Mouse (Mus musculus): ENCODE measurements around the gene E130114P18Rik. TPM values are rescaled to one million over a fixed set of nuclear protein-coding genes. Genes with fewer than 3 reads are reported as not detected.

The E130114P18Rik gene
- polyA plus RNA-seq, 1 experiment from 2014 or later, result 0.35 TPM

DNA sequence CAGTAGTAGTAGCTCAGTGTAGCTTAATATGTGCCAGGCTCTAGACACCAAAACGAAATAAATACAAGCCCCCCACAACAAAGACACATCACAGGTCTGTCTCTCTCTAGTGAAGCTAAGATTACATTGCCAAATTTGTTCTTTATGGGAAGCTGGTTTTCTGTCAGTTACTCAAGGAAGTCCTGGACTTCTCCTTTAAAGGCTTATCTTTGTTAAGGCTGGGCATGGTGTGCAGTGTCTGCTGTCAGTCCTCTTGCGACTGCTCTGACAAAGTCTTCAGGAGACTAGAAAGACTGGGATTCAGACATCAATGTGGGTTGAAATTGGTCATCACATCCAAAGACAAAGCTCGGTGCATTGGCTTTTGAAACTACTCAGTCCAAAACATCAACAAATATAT, 31.0 kb upstream of the E130114P18Rik start:
- H3K36me3 ChIP-seq (ENCODE audit: control insufficient read depth, insufficient read depth, low read length), result no peaks in the 10 kb centered on the region
- H3K4me2 ChIP-seq (replicated peaks; ENCODE audit: low read depth, low read length), result no peak overlapping the region
- ATAC-seq (ENCODE audit: low FRiP score, low TSS enrichment), result no peak
- H3K27ac ChIP-seq (ENCODE audit: low read depth, low read length), result no peak overlapping the region
- peaks cover 11% of the 10 kb centered on the region; the same call in 1 of the 2 replicates for H3K4me1 ChIP-seq (ENCODE audit: control insufficient read depth, insufficient read depth, low read length)
- WGBS, result 73% methylated on average over 3 of the region's 3 CpGs
- H3K4me3 ChIP-seq (ENCODE audit: low read length), result no peak overlapping the region
- H3K9ac ChIP-seq (ENCODE audit: low read depth, low read length), result no peak overlapping the region
- H3K9me3 ChIP-seq (ENCODE audit: control insufficient read depth, low read length), result no peaks in the 10 kb centered on the region
- H3K27me3 ChIP-seq (ENCODE audit: control insufficient read depth, insufficient read depth, low read length), result peaks cover 3% of the 10 kb centered on the region; the same call in 1 of the 2 replicates

DNA sequence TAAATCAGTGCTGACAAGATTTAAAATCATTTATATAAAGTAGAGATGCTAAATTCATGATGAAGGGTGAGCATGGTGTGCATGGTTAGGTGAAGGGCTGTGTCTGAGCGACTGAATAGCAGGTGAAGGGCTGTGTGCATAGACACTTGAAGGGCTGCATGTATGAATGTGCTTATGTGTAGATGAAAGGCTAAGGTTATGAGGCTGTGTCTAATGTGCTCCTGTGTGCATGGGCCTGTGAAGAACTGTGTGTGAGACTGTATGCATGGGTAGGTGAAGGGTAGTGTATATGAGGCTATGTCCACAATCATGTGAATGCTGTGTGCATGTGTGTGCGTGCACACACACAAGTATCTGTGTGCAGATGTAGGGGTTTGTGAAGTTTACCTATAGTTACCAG, 29.0 kb upstream of the E130114P18Rik start:
- H3K4me1 ChIP-seq (ENCODE audit: control insufficient read depth, insufficient read depth, low read length), result peaks cover 11% of the 10 kb centered on the region; the same call in 1 of the 2 replicates
- no peak overlapping the region for H3K4me3 ChIP-seq (ENCODE audit: low read length)
- no peaks in the 10 kb centered on the region for H3K36me3 ChIP-seq (ENCODE audit: control insufficient read depth, insufficient read depth, low read length)
- H3K9me3 ChIP-seq (ENCODE audit: control insufficient read depth, low read length), result no peaks in the 10 kb centered on the region
- WGBS, result 89% methylated on average over 2 of the region's 2 CpGs
- no peak overlapping the region for H3K4me2 ChIP-seq (replicated peaks; ENCODE audit: low read depth, low read length)
- no peak overlapping the region for H3K9ac ChIP-seq (ENCODE audit: low read depth, low read length)
- no peak for ATAC-seq (ENCODE audit: low FRiP score, low TSS enrichment)
- no peak overlapping the region for H3K27ac ChIP-seq (ENCODE audit: low read depth, low read length)
- peaks cover 3% of the 10 kb centered on the region; the same call in 1 of the 2 replicates for H3K27me3 ChIP-seq (ENCODE audit: control insufficient read depth, insufficient read depth, low read length)

DNA sequence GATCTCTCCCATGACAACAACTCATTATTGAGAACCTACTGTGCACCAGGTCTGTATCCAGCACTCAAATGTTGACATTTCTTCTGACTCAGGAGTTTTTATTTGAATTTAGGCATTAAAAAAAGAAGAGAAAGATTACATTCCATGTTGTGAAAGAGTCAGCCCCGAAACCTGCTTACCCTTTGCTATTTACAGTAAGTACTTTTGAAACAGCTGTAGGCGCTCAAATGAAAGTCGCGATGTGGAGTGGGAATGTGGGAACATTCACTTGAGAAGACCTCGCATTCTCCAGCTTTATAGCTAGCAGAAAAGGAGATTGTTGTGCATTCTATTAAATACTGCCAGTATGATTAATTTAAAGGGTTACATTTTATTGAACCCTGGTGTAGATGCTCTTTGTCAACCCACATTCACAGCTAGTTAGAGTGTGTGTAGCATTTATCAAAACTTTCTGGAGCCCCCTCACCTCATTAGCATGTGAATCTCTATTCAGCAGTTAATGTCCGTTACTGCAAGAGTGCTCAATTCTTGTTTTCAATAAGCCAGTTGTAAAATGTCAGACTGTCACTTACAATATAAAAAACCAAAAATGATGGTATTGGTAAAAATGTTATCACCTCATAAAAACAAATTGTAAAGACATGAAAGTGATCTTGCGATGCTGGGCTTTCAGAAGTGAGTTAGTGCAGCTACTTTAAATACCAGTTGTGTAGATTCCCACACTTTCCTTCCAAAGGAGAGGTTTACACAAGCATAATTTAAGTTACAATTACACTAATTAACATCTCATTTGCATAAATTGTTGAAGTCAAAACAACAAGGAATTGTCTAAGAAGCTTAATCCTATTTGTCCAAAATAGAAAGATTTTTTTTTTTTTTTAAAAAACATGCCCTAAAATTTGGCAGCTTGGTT, 28.3 kb upstream of the E130114P18Rik start:
- ATAC-seq (ENCODE audit: low FRiP score, low TSS enrichment), result no peak
- no peak overlapping the region for H3K4me3 ChIP-seq (ENCODE audit: low read length)
- H3K4me1 ChIP-seq (ENCODE audit: control insufficient read depth, insufficient read depth, low read length), result peaks cover 11% of the 10 kb centered on the region; the same call in 1 of the 2 replicates
- H3K9me3 ChIP-seq (ENCODE audit: control insufficient read depth, low read length), result no peaks in the 10 kb centered on the region
- H3K4me2 ChIP-seq (replicated peaks; ENCODE audit: low read depth, low read length), result no peak overlapping the region
- no peak overlapping the region for H3K27ac ChIP-seq (ENCODE audit: low read depth, low read length)
- H3K9ac ChIP-seq (ENCODE audit: low read depth, low read length), result no peak overlapping the region
- WGBS, result 49% methylated on average over 7 of the region's 7 CpGs
- no peaks in the 10 kb centered on the region for H3K36me3 ChIP-seq (ENCODE audit: control insufficient read depth, insufficient read depth, low read length)
- H3K27me3 ChIP-seq (ENCODE audit: control insufficient read depth, insufficient read depth, low read length), result peaks cover 3% of the 10 kb centered on the region; the same call in 1 of the 2 replicates

DNA sequence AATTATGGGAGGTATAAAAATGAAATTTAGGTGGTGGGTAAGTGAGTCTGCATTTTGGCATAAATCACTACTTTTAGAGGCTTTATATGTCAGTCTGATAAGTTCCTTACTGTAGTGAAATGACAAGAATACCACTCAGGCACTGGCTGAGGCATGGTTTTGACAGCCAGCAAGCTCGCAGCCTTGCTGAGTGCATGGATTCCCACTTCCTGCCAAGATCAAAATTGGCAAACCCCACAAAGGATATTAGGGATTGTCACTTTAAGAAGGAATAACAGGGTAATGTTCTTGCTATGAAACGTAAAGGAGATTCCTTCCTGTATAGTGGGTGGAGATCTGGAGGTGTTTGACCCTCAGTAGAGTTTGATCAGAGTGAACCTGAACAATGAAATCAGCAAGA, 27.4 kb upstream of the E130114P18Rik start:
- H3K27me3 ChIP-seq (ENCODE audit: control insufficient read depth, insufficient read depth, low read length), result peaks cover 3% of the 10 kb centered on the region; the same call in 1 of the 2 replicates
- no peak overlapping the region for H3K4me3 ChIP-seq (ENCODE audit: low read length)
- 49% methylated on average over 2 of the region's 2 CpGs for WGBS
- H3K9me3 ChIP-seq (ENCODE audit: control insufficient read depth, low read length), result no peaks in the 10 kb centered on the region
- H3K9ac ChIP-seq (ENCODE audit: low read depth, low read length), result no peak overlapping the region
- no peak overlapping the region for H3K27ac ChIP-seq (ENCODE audit: low read depth, low read length)
- peaks cover 8% of the 10 kb centered on the region; the same call in 1 of the 2 replicates for H3K4me1 ChIP-seq (ENCODE audit: control insufficient read depth, insufficient read depth, low read length)
- no peak for ATAC-seq (ENCODE audit: low FRiP score, low TSS enrichment)
- no peaks in the 10 kb centered on the region for H3K36me3 ChIP-seq (ENCODE audit: control insufficient read depth, insufficient read depth, low read length)
- H3K4me2 ChIP-seq (replicated peaks; ENCODE audit: low read depth, low read length), result no peak overlapping the region

DNA sequence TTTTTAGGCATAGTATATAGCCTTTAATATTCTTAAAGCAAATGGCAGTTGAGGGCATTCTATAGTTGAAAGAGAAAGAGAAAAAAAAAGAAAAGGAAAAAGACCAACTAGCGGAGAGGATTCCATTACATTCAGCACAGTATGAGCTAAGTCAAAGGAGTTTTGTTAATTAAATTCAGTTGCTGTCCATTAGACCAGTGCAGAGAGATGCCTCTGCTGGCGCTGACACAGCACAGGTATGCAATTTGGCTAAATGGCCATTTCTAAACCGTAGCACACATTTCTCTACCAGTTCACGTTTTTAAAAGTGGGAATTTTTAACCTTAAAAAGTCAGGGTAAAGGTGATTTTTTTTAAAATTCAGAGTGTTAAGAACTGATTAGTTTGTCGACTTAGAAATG, 26.8 kb upstream of the E130114P18Rik start:
- Histone ChIP-seq H3K27ac (ENCODE audit: low read depth, low read length) (no peak overlapping the region), H3K4me2 (replicated peaks; ENCODE audit: low read depth, low read length) (no peak overlapping the region), H3K4me1 (ENCODE audit: control insufficient read depth, insufficient read depth, low read length) (peaks cover 4% of the 10 kb centered on the region; the same call in 1 of the 2 replicates), H3K36me3 (ENCODE audit: control insufficient read depth, insufficient read depth, low read length) (no peaks in the 10 kb centered on the region), H3K9me3 (ENCODE audit: control insufficient read depth, low read length) (no peaks in the 10 kb centered on the region), H3K4me3 (ENCODE audit: low read length) (no peak overlapping the region), H3K9ac (ENCODE audit: low read depth, low read length) (no peak overlapping the region), H3K27me3 (ENCODE audit: control insufficient read depth, insufficient read depth, low read length) (peaks cover 3% of the 10 kb centered on the region; the same call in 1 of the 2 replicates)
- WGBS, result 82% methylated on average over 5 of the region's 5 CpGs
- no peak for ATAC-seq (ENCODE audit: low FRiP score, low TSS enrichment)

DNA sequence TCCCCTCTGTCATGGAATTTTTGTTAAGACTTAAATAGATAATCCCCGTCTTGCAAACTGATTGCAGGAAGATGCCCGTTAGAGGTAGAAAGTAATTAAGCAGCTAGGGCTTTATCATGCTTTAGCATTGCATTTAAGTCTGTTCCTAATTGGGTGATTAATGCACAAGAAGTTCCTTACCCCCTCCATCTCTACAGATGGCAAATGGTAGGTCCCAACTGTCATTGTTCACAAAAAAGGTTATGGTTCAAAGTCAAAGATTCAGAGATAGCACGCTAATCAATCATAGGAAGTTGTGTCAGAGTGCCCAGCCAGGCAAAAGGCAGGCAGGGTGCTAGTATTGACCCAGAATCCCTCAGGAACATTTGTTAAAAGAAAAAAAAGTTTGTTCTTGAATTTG, 25.9 kb upstream of the E130114P18Rik start:
- H3K9me3 ChIP-seq (ENCODE audit: control insufficient read depth, low read length), result no peaks in the 10 kb centered on the region
- H3K4me1 ChIP-seq (ENCODE audit: control insufficient read depth, insufficient read depth, low read length), result no peaks in the 10 kb centered on the region
- H3K27ac ChIP-seq (ENCODE audit: low read depth, low read length), result no peak overlapping the region
- ATAC-seq (ENCODE audit: low FRiP score, low TSS enrichment), result no peak
- no peak overlapping the region for H3K4me3 ChIP-seq (ENCODE audit: low read length)
- H3K36me3 ChIP-seq (ENCODE audit: control insufficient read depth, insufficient read depth, low read length), result no peaks in the 10 kb centered on the region
- 81% methylated on average over 3 of the region's 3 CpGs for WGBS
- peaks cover 3% of the 10 kb centered on the region; the same call in 1 of the 2 replicates for H3K27me3 ChIP-seq (ENCODE audit: control insufficient read depth, insufficient read depth, low read length)
- no peak overlapping the region for H3K9ac ChIP-seq (ENCODE audit: low read depth, low read length)
- H3K4me2 ChIP-seq (replicated peaks; ENCODE audit: low read depth, low read length), result no peak overlapping the region

DNA sequence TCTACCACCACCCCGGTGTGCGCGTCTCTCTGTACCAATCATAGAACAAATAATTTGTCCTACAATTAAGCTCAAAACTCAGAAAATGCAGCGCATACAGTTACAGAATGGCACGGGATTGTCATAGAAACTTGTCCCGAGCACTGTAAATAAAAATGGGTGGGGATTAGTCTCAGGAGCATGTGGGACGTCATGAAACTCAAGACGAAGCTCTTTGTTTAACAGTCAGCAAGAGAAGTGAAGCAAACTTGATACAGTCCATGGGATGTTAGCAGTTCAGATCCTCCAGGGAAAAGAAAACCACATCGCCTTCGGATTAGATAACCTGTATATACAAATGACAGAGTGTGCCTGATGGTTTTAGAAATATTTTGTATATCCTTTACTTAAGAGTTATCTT, 18.6 kb upstream of the E130114P18Rik start:
- Histone ChIP-seq H3K27ac (ENCODE audit: low read depth, low read length) (no peak overlapping the region), H3K4me3 (ENCODE audit: low read length) (no peak overlapping the region), H3K36me3 (ENCODE audit: control insufficient read depth, insufficient read depth, low read length) (peaks cover 3% of the 10 kb centered on the region; the same call in 1 of the 2 replicates), H3K4me2 (replicated peaks; ENCODE audit: low read depth, low read length) (no peak overlapping the region), H3K9me3 (ENCODE audit: control insufficient read depth, low read length) (no peaks in the 10 kb centered on the region), H3K27me3 (ENCODE audit: control insufficient read depth, insufficient read depth, low read length) (peaks cover 3% of the 10 kb centered on the region; the same call in 1 of the 2 replicates), H3K9ac (ENCODE audit: low read depth, low read length) (no peak overlapping the region), H3K4me1 (ENCODE audit: control insufficient read depth, insufficient read depth, low read length) (no peaks in the 10 kb centered on the region)
- 77% methylated on average over 10 of the region's 10 CpGs for WGBS
- no peak for ATAC-seq (ENCODE audit: low FRiP score, low TSS enrichment)

DNA sequence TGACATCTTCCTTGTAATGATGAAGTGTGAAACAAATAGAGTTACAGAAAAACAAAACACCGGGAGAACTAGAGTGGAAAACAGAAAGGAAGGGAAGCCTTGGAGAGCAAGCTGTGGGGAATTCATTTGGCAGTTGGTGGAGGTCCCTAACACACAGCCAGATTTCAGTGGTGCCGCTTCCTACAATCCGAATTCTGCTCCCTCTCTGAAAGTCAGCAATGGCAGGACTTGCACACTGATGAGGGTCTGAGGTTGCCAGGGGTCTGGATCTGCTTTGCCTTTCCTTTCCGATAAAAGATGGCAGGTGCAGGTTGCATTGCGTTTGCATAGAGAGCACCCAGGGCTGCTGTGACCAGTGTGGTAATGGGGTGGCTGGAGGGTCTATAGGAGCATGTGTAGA, 18.1 kb upstream of the E130114P18Rik start:
- H3K4me1 ChIP-seq (ENCODE audit: control insufficient read depth, insufficient read depth, low read length), result no peaks in the 10 kb centered on the region
- ATAC-seq (ENCODE audit: low FRiP score, low TSS enrichment), result no peak
- H3K9ac ChIP-seq (ENCODE audit: low read depth, low read length), result no peak overlapping the region
- no peak overlapping the region for H3K4me3 ChIP-seq (ENCODE audit: low read length)
- no peak overlapping the region for H3K4me2 ChIP-seq (replicated peaks; ENCODE audit: low read depth, low read length)
- H3K27ac ChIP-seq (ENCODE audit: low read depth, low read length), result no peak overlapping the region
- WGBS, result 87% methylated on average over 5 of the region's 5 CpGs
- H3K9me3 ChIP-seq (ENCODE audit: control insufficient read depth, low read length), result no peaks in the 10 kb centered on the region
- H3K36me3 ChIP-seq (ENCODE audit: control insufficient read depth, insufficient read depth, low read length), result peaks cover 3% of the 10 kb centered on the region; the same call in 1 of the 2 replicates
- H3K27me3 ChIP-seq (ENCODE audit: control insufficient read depth, insufficient read depth, low read length), result peaks cover 3% of the 10 kb centered on the region; the same call in 1 of the 2 replicates

DNA sequence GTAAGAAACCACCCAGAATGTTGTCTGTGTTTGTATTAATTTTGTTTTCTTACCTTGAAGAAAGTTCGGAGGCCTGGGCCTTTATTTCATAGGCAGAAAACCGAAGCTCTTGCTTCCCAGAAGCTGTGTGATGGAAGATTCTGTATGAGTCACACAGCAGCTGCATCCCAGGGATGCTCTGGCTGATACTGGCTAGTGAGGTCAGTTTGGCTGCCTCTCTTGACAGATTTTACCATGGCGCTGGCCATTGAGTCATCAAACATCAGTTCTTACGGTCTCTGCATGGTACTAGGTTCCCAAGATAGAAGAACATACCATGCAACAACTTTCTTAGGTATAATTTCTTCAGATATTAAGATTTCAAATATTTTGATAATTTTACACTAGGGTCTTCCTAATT, 17.0 kb upstream of the E130114P18Rik start:
- Histone ChIP-seq H3K4me3 (ENCODE audit: low read length) (no peak overlapping the region), H3K9me3 (ENCODE audit: control insufficient read depth, low read length) (no peaks in the 10 kb centered on the region), H3K27ac (ENCODE audit: low read depth, low read length) (no peak overlapping the region), H3K27me3 (ENCODE audit: control insufficient read depth, insufficient read depth, low read length) (peaks cover 8% of the 10 kb centered on the region), H3K4me2 (replicated peaks; ENCODE audit: low read depth, low read length) (no peak overlapping the region), H3K4me1 (ENCODE audit: control insufficient read depth, insufficient read depth, low read length) (no peaks in the 10 kb centered on the region), H3K9ac (ENCODE audit: low read depth, low read length) (no peak overlapping the region), H3K36me3 (ENCODE audit: control insufficient read depth, insufficient read depth, low read length) (peaks cover 3% of the 10 kb centered on the region; the same call in 1 of the 2 replicates)
- no peak for ATAC-seq (ENCODE audit: low FRiP score, low TSS enrichment)
- WGBS, result 85% methylated on average over 4 of the region's 4 CpGs

Data from kidney, embryonic 14.5 days (tissue).